Mouse (Mus musculus) heart, postnatal 36 days (tissue): ENCODE data around the gene Mrap. TPM values are rescaled to one million over a fixed set of nuclear protein-coding genes. Genes with fewer than 3 reads are reported as not detected.

Experiments
- DNase-seq, 2 experiments: peaks; one replicate each; pipeline ENCODE4 v3.0.0; 2021 to 2022
- intact Hi-C: fragments of 180-260 bp; cut with DNase I; formaldehyde crosslinking; loops from one replicate; pipeline ENCODE4 v1.15.1; 2025
- total RNA-seq, 2 experiments: library from RNA; stranded (reverse); gene quantifications; 2 replicates each; pipeline ENCODE4 v1.2.3; 2021

Mrap gene
- total RNA-seq, result 10 to 100 TPM; 14.2 to 14.7 TPM

- DNase-seq, result peak; percentile 56 to 69
- intact Hi-C loops, result loop anchor here (5.0 kb wide), 1 partner anchor 189 kb away; no protein-coding TSS in a partner anchor
Measured at GRCm38 (mm10) chr16:90738092-90738956, at the start of gene Mrap. Gene Mrap (plus strand): TSS chr16:90738207.

GRCm38 (mm10) chr16:90692704-90693385, 45.2 kb upstream of the Mrap start:
- peak in 1 of 2 experiments; percentile 29 for DNase-seq
- intact Hi-C loops, result no loop called here

GRCm38 (mm10) chr16:90693625-90694024, 44.4 kb upstream of the Mrap start:
- intact Hi-C loops, result no loop called here

GRCm38 (mm10) chr16:90694719-90695118, 43.3 kb upstream of the Mrap start:
- intact Hi-C loops, result no loop called here

More at GRCm38 (mm10) chr16:90693625-90694024, 44.4 kb upstream of the Mrap start:
- DNase-seq, result no peak

GRCm38 (mm10) chr16:90695121-90695520, 42.9 kb upstream of the Mrap start:
- intact Hi-C loops, result no loop called here
- DNase-seq, result no peak

More at GRCm38 (mm10) chr16:90694719-90695118, 43.3 kb upstream of the Mrap start:
- DNase-seq, result no peak

GRCm38 (mm10) chr16:90696306-90696705, 41.7 kb upstream of the Mrap start:
- DNase-seq, result no peak
- intact Hi-C loops, result no loop called here

GRCm38 (mm10) chr16:90699390-90699789, 38.6 kb upstream of the Mrap start:
- intact Hi-C loops, result no loop called here
- DNase-seq, result no peak

- intact Hi-C loops, result no loop called here
- no peak for DNase-seq
Measured at GRCm38 (mm10) chr16:90701541-90701940, 36.5 kb upstream of the Mrap start.

- intact Hi-C loops, result no loop called here
- no peak for DNase-seq
Measured at GRCm38 (mm10) chr16:90703646-90704045, 34.4 kb upstream of the Mrap start.

GRCm38 (mm10) chr16:90704161-90704825, 33.7 kb upstream of the Mrap start:
- DNase-seq, result peak in 1 of 2 experiments; percentile 11
- intact Hi-C loops, result no loop called here

- peak; percentile 19 to 39 for DNase-seq
- intact Hi-C loops, result no loop called here
Measured at GRCm38 (mm10) chr16:90706279-90706678, 31.7 kb upstream of the Mrap start.

- DNase-seq, result peak; percentile 57 to 66
- intact Hi-C loops, result loop anchor here (5.0 kb wide), 3 partner anchors 32 to 257 kb away; no protein-coding TSS in a partner anchor
Measured at GRCm38 (mm10) chr16:90709711-90710289, 28.2 kb upstream of the Mrap start.

GRCm38 (mm10) chr16:90710313-90710712, 27.7 kb upstream of the Mrap start:
- DNase-seq, result no peak
- intact Hi-C loops, result loop anchor here (5.0 kb wide), 3 partner anchors 33 to 258 kb away; no protein-coding TSS in a partner anchor

GRCm38 (mm10) chr16:90724051-90724450, 14.0 kb upstream of the Mrap start:
- no peak for DNase-seq
- intact Hi-C loops, result loop anchor here (10.0 kb wide), 1 partner anchor 509 kb away; no protein-coding TSS in a partner anchor

- intact Hi-C loops, result loop anchor here (10.0 kb wide), 1 partner anchor 512 kb away; no protein-coding TSS in a partner anchor
Measured at GRCm38 (mm10) chr16:90726600-90727227, 11.3 kb upstream of the Mrap start.

GRCm38 (mm10) chr16:90727233-90728115, 10.5 kb upstream of the Mrap start, which contains the start of gene Mis18a:
Gene Mis18a (minus strand): TSS chr16:90727404.
- peak; percentile 94 to 95 for DNase-seq
- intact Hi-C loops, result loop anchor here (10.0 kb wide), 1 partner anchor 513 kb away; no protein-coding TSS in a partner anchor

More at GRCm38 (mm10) chr16:90726600-90727227, 11.3 kb upstream of the Mrap start:
- DNase-seq, result no peak

- intact Hi-C loops, result loop anchor here (5.0 kb wide), 1 partner anchor 192 kb away; no protein-coding TSS in a partner anchor
- DNase-seq, result no peak
Measured at GRCm38 (mm10) chr16:90735611-90736010, 2.4 kb upstream of the Mrap start.

GRCm38 (mm10) chr16:90736672-90737270, 1.2 kb upstream of the Mrap start:
- no peak for DNase-seq
- intact Hi-C loops, result loop anchor here (5.0 kb wide), 1 partner anchor 191 kb away; no protein-coding TSS in a partner anchor
